Mouse (Mus musculus) left cerebral cortex, postnatal 10 days (tissue): Measurements from ENCODE around the gene Pard6a. TPM values are rescaled to one million over a fixed set of nuclear protein-coding genes. Genes with fewer than 3 reads are reported as not detected.

Experiments used
- DNase-seq, 2 experiments: peaks; one replicate each; pipeline ENCODE4 v3.0.0; 2021 to 2022; ENCODE audit warnings: low spot score in 2 of 2, mixed read lengths in 1 of 2; ENCODE audit errors: extremely low spot score in 1 of 2
- intact Hi-C: fragments of 180-260 bp; cut with DNase I; formaldehyde crosslinking; loops from one replicate; pipeline ENCODE4 v1.15.1; 2025
- total RNA-seq, 2 experiments: library from RNA; stranded (reverse); gene quantifications; 2 replicates each; pipeline ENCODE4 v1.2.3; 2021

Pard6a gene
- total RNA-seq, 2 experiments from 2014 or later = 40.7 to 44.1 TPM

DNA sequence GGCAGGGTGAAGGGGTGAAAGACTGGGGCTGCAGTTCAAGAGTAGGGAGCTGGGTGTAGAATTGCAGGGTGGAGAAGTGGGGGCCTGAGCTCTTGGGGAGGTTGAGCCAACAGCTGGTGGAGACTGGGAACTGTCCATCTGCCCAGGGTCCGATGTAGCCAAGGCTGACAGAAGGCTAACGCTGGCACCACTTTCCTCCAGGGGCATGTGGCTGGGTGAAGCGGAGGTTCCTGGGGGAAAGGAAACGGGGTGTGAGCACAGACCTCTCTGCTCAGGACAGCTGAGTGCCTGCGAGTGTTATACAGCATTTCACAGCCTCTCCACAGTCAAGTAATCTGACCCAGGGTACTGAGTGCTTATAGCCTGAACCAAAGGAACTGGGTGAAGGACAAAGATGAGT lies 2.2 kb upstream of the Pard6a start:
- DNase-seq = no peak

GRCm38 (mm10) chr8:105699488-105700215 lies 1.3 kb upstream of the Pard6a start:
- intact Hi-C loops = loop anchor here (5.0 kb wide), 1 partner anchor 62 kb away; the partner anchor contains the start of genes Agrp and Ctcf
- DNase-seq = no peak

More for the DNA sequence above, 2.2 kb upstream of the Pard6a start:
- intact Hi-C loops = loop anchor here (5.0 kb wide), 1 partner anchor 61 kb away; the partner anchor contains the start of genes Agrp and Ctcf

DNA sequence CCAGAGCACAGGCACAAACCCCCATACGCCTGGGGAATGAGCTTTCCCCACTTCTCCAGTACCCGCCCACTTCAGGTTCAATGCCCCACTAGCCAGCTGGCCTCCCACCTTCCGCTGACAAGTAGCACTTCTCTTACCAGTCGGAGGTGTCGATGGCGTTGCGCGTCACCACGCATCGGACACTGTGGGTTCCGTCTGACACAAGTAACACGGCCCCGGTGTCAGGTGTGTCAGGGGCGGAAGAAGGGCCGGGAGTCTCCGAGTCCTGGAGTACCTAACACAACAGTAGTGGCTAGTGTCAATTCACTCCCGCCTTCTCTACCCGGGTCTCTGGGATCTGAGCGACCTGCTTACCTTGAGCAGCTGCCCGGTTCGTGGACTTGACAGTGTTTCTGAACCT lies 382 bp upstream of the Pard6a start:
- intact Hi-C loops = no loop called here
- DNase-seq = peak in 1 of 2 experiments; percentile 66

- intact Hi-C loops = no loop called here
- DNase-seq = no peak
Measured at GRCm38 (mm10) chr8:105702001-105702401, 1.1 kb downstream of the Pard6a start.

DNA sequence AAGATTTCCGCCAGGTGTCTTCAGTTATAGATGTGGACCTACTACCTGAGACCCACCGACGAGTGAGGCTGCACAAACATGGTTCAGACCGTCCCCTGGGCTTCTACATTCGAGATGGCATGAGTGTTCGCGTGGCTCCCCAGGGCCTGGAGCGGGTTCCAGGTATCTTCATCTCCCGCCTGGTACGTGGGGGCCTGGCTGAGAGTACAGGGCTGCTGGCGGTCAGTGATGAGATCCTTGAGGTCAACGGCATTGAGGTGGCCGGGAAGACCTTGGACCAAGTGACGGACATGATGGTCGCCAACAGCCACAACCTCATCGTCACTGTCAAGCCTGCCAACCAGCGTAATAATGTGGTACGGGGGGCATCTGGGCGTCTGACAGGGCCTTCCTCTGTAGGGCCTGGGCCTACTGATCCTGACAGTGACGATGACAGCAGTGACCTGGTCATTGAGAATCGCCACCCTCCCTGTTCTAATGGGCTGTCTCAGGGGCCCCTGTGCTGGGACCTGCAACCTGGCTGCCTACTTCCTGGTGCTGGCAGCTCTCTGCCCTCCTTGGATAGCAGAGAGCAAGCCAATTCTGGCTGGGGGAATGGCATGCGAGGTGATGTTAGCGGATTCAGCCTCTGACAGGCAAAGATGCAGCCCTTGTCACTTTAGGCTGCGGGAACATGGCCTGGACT lies 1.9 kb downstream of the Pard6a start:
- DNase-seq = no peak
- intact Hi-C loops = no loop called here

DNA sequence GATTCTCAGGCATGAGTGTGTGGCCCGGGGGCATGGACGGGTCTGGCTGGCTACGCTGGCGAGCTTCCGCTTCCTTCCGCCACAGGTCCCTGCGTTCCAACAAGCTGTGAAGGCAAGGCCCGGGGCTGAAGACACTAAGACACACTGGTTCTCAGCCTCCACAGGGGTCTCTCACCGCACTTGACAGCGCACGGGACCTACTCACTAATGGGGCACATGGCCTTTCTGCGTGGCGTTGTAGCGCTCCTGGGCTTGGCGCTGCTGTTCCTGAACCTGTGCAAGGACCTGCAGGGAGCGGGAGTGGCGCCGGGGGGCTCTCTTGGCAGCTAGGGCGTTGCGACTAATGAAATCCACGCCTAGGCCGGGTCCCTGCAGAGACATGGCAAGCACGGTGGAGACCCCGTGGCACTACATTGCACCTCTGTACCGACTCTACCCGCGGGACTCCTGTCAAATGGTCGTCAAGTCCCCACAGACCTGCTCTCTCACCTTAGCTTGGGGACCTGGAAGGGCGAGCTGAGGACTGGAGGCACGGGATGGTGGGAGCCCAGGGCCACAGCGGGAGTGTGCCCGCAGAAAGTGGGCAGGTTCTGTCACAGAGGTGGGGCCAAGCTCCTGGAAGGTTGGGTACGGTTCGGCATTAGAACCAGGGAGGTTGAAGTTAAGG lies 3.3 kb downstream of the Pard6a start:
- intact Hi-C loops = no loop called here
- DNase-seq = no peak

GRCm38 (mm10) chr8:105704955-105705354 lies 4.0 kb downstream of the Pard6a start:
- intact Hi-C loops = no loop called here
- DNase-seq = no peak

GRCm38 (mm10) chr8:105706426-105706825 lies 5.5 kb downstream of the Pard6a start:
- DNase-seq = no peak
- intact Hi-C loops = no loop called here

DNA sequence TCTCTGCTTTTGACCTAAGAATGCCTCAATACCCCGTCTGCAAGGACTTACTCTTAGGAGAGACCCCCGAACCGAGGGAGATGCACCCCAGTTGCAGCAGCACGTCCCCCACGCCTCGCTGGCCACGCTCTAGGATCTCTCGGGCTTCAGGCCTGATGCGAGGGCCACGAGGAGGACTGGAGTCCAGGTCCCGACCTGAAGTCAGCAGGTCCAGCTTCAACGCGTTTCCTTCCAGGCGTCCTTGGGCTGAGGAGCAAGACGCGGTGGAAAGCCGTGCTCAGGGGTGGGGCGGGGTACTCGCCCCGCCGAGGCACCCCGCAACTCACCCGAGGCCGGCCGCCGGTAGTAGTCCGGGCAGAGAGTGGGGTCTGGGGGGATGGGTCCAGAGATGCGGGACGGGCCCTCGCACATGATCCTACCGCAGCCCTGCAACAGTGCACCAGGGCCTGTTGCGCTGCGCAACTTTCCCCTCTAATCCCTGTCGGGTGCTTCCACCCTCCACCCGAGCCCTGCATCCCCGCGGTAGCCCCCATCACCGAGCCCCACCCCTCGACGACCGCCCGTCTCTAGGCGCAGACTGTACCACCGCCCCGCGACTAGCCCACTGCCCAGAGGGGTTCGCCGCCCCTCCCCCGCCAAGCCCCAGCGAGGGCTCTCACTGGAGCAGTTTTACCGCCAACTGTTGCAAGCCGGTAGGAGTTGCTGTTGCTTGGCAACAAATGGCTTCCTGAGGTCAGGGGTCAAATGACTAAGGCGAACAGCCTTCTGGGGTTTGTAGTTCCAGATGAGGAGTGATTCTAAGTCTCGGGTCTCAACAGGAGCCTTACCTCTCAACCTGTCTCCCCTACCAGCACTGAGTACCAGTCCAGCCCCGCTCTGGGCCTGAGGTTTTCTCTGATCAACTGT lies 6.8 kb downstream of the Pard6a start, which contains the start of the genes 4933405L10Rik and Enkd1:
4933405L10Rik (plus strand) TSS at position 158 of the 906 bp plus-strand sequence.
Enkd1 (minus strand) TSS at position 713 of the 906 bp plus-strand sequence.
- peak; percentile 91 to 94 for DNase-seq
- intact Hi-C loops = no loop called here

DNA sequence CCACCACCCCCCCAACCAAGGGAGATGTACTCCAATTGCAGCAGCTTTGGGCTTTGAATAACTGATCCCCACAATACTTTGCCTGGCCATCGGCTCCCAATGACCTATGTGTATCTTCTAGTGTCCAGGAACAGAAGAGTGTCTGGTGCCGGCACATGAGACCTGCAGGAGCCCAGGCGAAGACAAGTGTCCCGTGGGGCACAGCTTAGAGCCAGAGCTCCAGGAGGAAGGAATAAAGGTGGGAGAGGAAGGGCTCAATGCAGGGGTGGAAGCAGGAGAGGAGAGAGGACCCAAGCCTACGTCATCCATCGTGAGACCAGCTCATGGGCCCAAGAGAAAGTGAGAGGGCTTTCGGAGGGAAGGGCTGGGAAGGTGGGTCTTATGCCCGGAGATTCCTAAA lies 7.7 kb downstream of the Pard6a start:
- intact Hi-C loops = no loop called here
- no peak for DNase-seq

DNA sequence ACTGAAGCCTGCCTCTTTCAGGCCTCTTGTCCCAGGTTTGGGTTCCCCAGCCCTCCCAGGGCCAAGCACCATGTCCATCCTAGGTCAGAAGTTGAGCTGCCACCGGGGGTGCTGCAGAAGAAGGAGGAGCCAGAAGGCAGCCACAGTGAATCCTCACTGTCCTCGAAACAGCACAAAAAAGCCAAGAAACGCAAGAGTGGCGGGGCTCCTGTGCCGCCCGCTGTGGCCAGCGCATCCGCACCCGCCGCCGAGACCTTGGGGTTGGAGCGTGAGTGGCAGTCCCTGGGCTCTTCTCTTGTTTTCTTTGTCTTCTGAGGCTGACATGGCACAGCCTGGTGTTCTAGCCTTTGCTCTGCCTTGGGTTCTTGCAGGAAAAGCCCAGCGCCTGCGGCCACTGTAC lies 8.4 kb downstream of the Pard6a start:
- intact Hi-C loops = no loop called here
- DNase-seq = no peak

DNA sequence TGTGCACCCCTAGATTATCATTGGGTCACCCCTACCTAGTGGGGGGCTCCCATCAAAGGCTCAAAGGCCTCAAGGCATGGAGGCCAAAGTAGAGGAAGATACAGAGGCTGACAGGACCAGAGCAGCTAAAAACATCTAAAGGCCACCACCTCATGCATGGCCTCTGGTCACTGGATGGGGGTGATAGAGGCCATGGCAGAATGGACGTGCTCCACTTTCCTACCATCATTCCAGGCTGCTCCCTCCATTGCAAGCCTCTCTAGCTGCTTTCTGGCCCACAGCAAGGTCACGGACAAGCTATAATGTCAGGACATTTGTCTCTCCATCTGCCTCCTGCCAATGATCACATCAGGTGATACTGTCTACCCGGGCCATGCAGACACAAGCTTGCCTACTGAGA lies 11.3 kb downstream of the Pard6a start:
- intact Hi-C loops = loop anchor here (5.0 kb wide), 1 partner anchor 220 kb away; the partner anchor contains the start of gene Ctrl
- DNase-seq = no peak

GRCm38 (mm10) chr8:105714139-105714538 lies 13.2 kb downstream of the Pard6a start:
- peak; percentile 80 to 89 for DNase-seq
- intact Hi-C loops = loop anchor here (2.0 to 5.0 kb wide), 2 partner anchors 115 to 218 kb away; partner anchors contain the start of gene Ctrl

- intact Hi-C loops = loop anchor here (2.0 kb wide), 1 partner anchor 114 kb away; no protein-coding TSS in a partner anchor
Measured at GRCm38 (mm10) chr8:105715042-105715441, 14.1 kb downstream of the Pard6a start.

DNA sequence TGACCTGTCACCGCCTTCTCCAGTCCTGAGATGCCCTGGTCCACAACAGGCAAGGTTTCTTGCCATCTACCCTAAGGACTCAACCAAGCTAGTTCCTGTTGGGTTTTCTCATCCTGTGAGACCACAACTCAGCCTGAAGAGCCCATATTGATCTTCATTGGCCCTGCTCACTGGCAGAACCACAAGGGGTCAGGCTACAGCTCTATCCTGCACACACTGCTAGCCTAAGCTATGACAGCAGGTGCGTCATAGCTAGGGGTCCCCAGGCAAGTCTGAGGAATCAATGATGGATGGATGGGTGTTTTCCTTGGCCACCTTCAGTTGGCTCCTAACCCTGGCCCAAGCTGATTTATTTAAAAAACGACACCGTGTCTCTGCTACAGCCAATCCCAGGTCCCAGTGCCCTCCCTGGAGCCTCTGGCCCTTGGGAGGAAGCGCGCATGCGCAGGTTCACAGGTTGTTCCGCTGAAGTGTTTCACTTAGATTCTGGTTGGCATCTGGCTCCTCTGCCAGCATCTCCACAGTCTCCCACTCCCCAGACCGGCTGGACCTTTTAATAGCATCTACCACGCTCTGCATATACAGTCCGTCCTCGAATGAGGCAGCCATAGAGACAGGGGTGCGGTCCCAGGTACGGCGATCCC lies 15.5 kb downstream of the Pard6a start:
- intact Hi-C loops = no loop called here

More at GRCm38 (mm10) chr8:105715042-105715441, 14.1 kb downstream of the Pard6a start:
- DNase-seq = peak in 1 of 2 experiments; percentile 68

DNA sequence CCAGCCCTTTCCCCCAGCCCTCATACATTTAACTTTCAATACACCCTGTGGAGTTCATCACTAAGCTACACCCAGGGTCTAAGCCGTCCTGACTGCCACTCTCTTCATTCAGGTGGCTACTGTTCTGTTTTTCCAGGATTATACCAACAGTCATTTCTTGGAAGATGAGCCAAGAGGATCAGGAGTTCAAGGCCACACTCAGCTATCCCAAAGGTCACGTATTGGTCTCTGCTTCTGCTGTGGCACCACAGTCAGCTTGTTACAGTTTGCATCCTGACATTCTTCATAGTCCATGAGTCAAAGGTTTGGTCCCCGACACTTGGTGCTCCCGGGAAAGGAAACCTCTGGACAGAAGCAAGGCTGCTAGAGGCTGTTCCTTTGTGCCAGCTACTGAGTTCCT lies 18.7 kb downstream of the Pard6a start:
- DNase-seq = no peak
- intact Hi-C loops = no loop called here

More for the DNA sequence above, 15.5 kb downstream of the Pard6a start:
- no peak for DNase-seq

- intact Hi-C loops = no loop called here
- DNase-seq = no peak
Measured at GRCm38 (mm10) chr8:105722861-105723260, 21.9 kb downstream of the Pard6a start.

DNA sequence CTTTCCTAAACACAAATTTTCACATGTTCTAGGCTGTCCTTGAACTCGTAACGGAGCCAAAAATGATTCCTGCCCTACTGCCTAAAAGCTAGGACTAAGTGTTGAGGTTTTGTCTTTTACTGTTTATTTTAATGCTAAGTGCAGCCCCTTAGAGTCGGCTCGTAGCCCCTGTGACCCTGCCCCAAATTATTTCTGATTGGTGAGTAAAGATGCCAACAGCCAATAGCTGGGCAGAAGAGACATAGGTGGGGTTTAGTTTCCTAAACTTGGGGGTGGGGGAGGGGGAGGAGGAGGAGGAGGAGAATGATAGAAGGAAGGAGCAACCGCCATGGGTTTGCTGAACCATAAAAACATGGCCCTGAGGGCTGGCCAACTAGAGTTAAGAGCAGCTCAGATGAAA lies 24.8 kb downstream of the Pard6a start:
- intact Hi-C loops = no loop called here
- no peak for DNase-seq
